Mouse (Mus musculus) sigmoid colon, adult 10 weeks (tissue): ENCODE measurements around the gene Pcmtd2. TPM values are rescaled to one million over a fixed set of nuclear protein-coding genes. Genes with fewer than 3 reads are reported as not detected.

Experiments used
- polyA plus RNA-seq: library from polyadenylated mRNA; stranded (reverse); fragments of 350-450 nt; fragmentation: Illumina TruSeq; extraction: RNeasy Lipid Tissue Mini Kit (QIAGEN cat#74804); gene quantifications from one replicate; pipeline ENCODE4 v1.2.3, GENCODE M21; 2014; ENCODE audit warnings: low read depth, low replicate concordance

The Pcmtd2 gene
- polyA plus RNA-seq, result 200 TPM

DNA sequence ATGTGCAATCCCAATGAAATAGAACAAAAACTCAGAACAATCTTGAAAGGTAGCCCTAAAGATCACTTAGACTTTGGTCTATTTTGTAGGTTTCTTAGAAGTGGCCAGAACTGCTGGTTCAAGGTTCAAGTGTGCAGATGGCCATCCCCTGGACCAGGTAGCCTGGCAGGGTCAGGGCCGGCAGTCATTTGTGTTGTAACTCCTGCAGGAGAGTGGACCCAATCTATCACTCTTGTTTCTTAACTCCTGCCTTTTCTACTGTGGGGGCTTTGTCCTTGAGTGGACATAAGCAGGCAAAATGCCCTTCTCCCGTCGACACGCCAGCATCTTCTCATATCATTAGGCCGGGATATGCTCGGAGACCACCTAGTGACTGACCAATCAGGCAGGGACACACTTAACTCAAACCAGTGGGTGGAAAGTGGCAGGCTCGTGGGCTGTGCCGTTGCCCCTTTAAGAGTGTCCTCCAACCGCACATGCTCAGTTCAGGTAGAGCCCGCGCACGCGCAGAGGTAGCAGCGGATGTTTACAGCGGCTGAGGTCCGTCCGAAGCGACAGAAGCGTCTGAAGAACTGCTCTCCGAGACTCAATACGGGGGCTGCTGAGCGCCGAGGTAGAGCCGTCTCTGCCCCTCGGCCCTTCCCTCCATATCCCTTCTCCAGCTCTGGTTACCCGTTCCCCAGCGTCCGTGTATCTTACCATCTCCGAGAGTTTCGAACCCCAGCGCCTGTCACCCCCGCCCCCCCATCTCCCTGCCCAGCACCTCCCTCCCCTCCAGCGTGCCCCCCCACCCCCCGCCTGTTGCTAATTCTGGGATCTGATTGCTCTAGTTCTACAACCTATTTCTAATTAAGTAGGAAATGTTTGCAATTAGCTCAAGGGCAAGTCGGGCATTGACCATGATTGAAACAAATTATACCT lies at the start of gene Pcmtd2:
Gene Pcmtd2 (plus strand): TSS at position 483 of the 921 bp plus-strand sequence.

DNA sequence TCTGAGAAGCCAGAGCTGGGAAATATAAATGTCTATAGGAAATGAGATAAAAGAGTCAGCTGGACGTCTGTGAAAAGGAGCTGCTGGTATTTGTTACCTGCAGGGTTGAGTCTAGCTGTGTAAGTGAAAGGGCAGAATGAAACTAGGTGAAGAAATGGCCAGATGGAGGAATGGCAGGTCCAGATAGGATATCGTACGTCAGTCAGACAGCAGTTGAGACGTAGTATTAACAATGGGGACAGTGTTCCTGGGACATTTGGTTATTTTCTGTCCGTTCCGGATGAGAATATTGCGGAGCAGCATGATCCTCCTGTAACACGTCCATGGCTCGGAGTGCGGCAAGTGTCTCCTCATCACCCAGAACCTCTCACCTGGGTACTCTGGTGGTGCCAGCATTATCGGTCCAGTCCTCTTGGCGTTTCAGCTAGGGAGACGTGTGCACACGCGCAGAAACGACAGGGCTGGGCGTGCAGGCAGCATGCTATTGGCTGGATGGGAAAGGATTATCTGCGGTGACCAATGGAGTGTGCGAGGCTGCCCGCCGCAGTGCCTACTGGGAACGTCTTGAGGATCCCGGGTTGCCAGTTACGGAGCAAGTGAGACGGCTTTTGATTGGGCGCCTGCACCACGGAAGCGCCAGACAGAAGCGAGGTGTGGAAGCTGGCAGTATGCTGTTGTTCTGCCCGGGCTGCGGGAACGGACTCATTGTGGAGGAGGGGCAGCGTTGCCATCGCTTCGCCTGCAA lies 26.3 kb downstream of the Pcmtd2 start, which contains the start of gene Polr3k:
Gene Polr3k (plus strand): TSS at position 547 of the 745 bp plus-strand sequence.

Other genes starting within 250 kb of the Pcmtd2 start
- gene Prpf6, start 246.0 kb upstream of the Pcmtd2 start, polyA plus RNA-seq, result 24.1 TPM
- gene Zfp512b, start 245.1 kb upstream of the Pcmtd2 start, polyA plus RNA-seq, result 4.3 TPM
- 10.4 TPM for gene Samd10, start 238.6 kb upstream of the Pcmtd2 start, polyA plus RNA-seq
- gene Gm29797, start 180.8 kb upstream of the Pcmtd2 start, polyA plus RNA-seq, result not detected
- not detected for gene Sox18, start 166.2 kb upstream of the Pcmtd2 start, polyA plus RNA-seq
- gene Tcea2, start 157.5 kb upstream of the Pcmtd2 start, polyA plus RNA-seq, result not detected
- gene Rgs19, start 143.9 kb upstream of the Pcmtd2 start, polyA plus RNA-seq, result 10.6 TPM
- not detected for gene Lkaaear1, start 139.4 kb upstream of the Pcmtd2 start, polyA plus RNA-seq
- gene Oprl1, start 122.8 kb upstream of the Pcmtd2 start, polyA plus RNA-seq, result 0.25 TPM
- 1.4 TPM for gene Myt1, start 74.5 kb upstream of the Pcmtd2 start, polyA plus RNA-seq
- 86.3 TPM for gene Polr3k, start 26.5 kb downstream of the Pcmtd2 start, polyA plus RNA-seq
- gene Gm14496, start 153.3 kb downstream of the Pcmtd2 start, polyA plus RNA-seq, result not detected